Mouse (Mus musculus) liver, embryonic 13.5 days (tissue): Measurements from ENCODE around the gene Dip2c. TPM values are rescaled to one million over a fixed set of nuclear protein-coding genes. Genes with fewer than 3 reads are reported as not detected.

Experiments
- ATAC-seq: fragments of 200-750 bp; cut with Nextera tagmentation; 2 replicates; pipeline ENCODE4 v1.8.0; 2017; ENCODE audit warnings: low read depth, mild to moderate bottlenecking, moderate number of reproducible peaks, moderate library complexity
- DNase-seq: peaks from one replicate; pipeline ENCODE4 v3.0.0; 2022
- H3K27ac ChIP-seq: fragments of 300-500 bp; sonication (generic); 2 replicates; pipeline ENCODE4 v1.5.1; 2015; ENCODE audit warnings: moderate library complexity, mild to moderate bottlenecking, inconsistent platforms
- H3K27me3 ChIP-seq: fragments of 300-500 bp; sonication (generic); 2 replicates; pipeline ENCODE4 v1.6.1; 2015; ENCODE audit warnings: mild to moderate bottlenecking, inconsistent platforms
- H3K36me3 ChIP-seq: fragments of 300-500 bp; sonication (generic); 2 replicates; pipeline ENCODE4 v1.6.1; 2015; ENCODE audit warnings: mild to moderate bottlenecking, inconsistent platforms
- H3K4me1 ChIP-seq: fragments of 300-500 bp; sonication (generic); replicated peaks from 2 replicates; pipeline ENCODE4 v1.6.1; 2015; ENCODE audit warnings: inconsistent platforms
- H3K4me2 ChIP-seq: fragments of 300-500 bp; sonication (generic); 2 replicates; pipeline ENCODE4 v1.6.1; 2015; ENCODE audit warnings: inconsistent platforms, mild to moderate bottlenecking, moderate library complexity
- H3K4me3 ChIP-seq: fragments of 300-500 bp; sonication (generic); replicated peaks from 2 replicates; pipeline ENCODE4 v1.5.1; 2015; ENCODE audit warnings: mild to moderate bottlenecking, inconsistent platforms
- H3K9ac ChIP-seq: fragments of 300-500 bp; sonication (generic); 2 replicates; pipeline ENCODE4 v1.6.1; 2015; ENCODE audit warnings: mild to moderate bottlenecking, inconsistent platforms
- H3K9me3 ChIP-seq: fragments of 300-500 bp; sonication (generic); replicated peaks from 2 replicates; pipeline ENCODE4 v1.6.1; 2016; ENCODE audit warnings: inconsistent platforms
- WGBS: fragments of 180-500 bp; shearing (Covaris S2); methylation state at CpG from one replicate; pipeline ENCODE4 v1.1.7; 2015; ENCODE audit not compliant: insufficient replicate concordance; 5-methylcytosine and 5-hydroxymethylcytosine counted together
- polyA plus RNA-seq: library from polyadenylated mRNA; unstranded; fragments of >200 nt; fragmentation: Nextera tagmentation; extraction: Ambion mirVana; gene quantifications from 2 replicates; pipeline ENCODE4 v1.2.1, GENCODE M21; 2015

The Dip2c gene
- polyA plus RNA-seq, 1 experiment from 2014 or later = 0.45 TPM

DNA sequence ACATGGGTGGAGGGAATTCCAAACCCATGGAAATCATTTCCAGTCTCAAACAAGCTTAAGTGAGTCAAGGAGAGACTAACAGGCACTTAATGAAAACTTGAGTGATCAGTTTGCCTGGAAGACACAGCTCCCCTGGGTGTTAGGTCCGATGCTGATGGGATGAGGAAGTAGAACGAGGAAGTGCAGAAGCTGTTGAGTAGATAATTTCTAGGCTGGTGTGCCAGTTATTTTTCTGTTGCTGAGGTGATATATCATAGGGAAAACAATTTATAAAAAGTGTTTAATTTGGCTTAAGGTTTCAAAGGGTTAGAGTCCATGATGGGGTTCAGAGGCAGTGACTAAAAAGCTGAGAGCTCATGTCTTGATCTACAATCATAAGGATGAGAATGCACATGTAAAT, 111.7 kb downstream of the Dip2c start:
- no peaks in the 10 kb centered on the region for H3K4me1 ChIP-seq
- H3K9ac ChIP-seq = no peak overlapping the region
- H3K4me3 ChIP-seq = no peak overlapping the region
- H3K4me2 ChIP-seq = peak overlapping the region; percentile 21; the same call in 1 of the 2 replicates
- 13% methylated on average over 2 of the region's 2 CpGs for WGBS
- no peaks in the 10 kb centered on the region for H3K36me3 ChIP-seq
- no peaks in the 10 kb centered on the region for H3K27me3 ChIP-seq
- no peak for ATAC-seq
- H3K9me3 ChIP-seq = no peaks in the 10 kb centered on the region
- H3K27ac ChIP-seq = no peak overlapping the region
- DNase-seq = no peak

DNA sequence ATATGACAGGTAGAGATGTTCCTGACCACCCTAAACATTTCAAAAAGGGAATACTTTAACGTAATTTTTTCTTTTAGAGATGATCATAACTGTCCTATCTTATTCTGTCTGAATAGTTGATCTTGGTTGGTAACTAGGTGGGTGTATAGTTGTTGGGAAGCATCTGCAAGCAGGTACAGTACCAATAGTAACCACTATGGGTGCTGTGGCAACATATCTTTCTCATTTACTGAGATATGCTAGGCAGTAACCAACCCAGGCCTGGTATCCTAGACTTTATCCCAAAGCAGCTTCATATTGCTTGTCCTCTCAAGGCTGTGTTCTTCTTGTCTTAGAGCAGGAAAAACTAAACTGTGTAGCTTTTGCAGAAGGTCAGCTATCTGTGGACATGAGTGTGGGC, 113.0 kb downstream of the Dip2c start:
- WGBS = 40% methylated on average over 1 of the region's 1 CpGs

DNA sequence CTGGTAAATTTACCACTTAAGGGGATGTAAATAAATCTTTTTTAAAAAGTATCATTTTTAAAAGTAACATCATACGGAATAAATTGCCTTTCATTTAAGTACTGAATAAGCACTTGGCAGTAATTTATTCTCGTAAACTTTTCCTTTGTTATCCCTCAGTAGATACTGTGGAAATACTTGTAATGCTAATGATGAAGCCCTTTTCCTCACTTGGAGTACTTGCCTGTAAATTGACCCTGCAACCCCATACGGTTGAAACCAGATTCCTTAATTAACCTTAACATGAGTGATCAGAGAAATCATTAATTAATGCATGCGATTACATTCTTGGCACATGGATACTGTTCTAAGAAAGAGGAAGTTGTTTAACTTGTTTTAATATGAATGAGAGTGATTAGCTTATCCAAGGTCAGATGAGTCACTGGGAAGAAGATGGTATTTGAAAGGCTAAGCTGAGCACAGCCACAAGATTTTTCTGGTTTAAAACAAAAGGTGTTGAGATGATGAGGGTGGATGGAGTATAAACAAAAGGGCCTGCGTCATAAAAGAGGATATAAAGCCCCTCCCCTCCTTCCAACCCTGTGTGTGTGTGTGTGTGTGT, 114.0 kb downstream of the Dip2c start:
- no peaks in the 10 kb centered on the region for H3K9me3 ChIP-seq
- no peaks in the 10 kb centered on the region for H3K36me3 ChIP-seq
- WGBS = 60% methylated on average over 5 of the region's 5 CpGs
- no peak for DNase-seq
- no peak for ATAC-seq
- H3K4me2 ChIP-seq = no peak overlapping the region
- H3K4me1 ChIP-seq = no peaks in the 10 kb centered on the region
- H3K27me3 ChIP-seq = no peaks in the 10 kb centered on the region
- no peak overlapping the region for H3K4me3 ChIP-seq
- H3K9ac ChIP-seq = no peak overlapping the region
- no peak overlapping the region for H3K27ac ChIP-seq

More for the DNA sequence above, 113.0 kb downstream of the Dip2c start:
- Histone ChIP-seq H3K27ac (no peak overlapping the region), H3K9me3 (no peaks in the 10 kb centered on the region), H3K4me3 (no peak overlapping the region), H3K4me1 (no peaks in the 10 kb centered on the region), H3K36me3 (no peaks in the 10 kb centered on the region), H3K27me3 (no peaks in the 10 kb centered on the region), H3K9ac (no peak overlapping the region), H3K4me2 (no peak overlapping the region)
- DNase-seq = no peak
- ATAC-seq = no peak

DNA sequence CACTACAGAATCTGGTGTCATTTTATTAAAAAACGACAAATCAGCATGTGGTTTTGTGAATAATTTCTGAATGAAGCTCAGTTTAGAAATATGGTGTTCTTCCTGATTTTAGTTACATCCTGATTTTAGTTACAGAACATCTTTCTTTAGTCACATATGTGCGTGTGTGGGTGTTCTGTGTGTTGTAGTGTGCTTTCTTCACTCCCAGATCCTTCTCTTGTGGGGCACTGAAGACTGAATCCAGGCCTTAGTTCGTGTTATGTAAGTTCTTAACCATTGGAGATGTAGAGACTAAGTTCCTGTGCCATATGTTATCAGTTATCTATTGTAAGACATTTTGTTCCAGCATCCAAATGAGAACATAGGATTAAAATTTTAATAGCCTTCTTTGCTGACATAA, 117.1 kb downstream of the Dip2c start:
- WGBS = 50% methylated on average over 3 of the region's 3 CpGs
- no peak for DNase-seq
- Histone ChIP-seq H3K4me3 (no peak overlapping the region), H3K4me1 (no peaks in the 10 kb centered on the region), H3K27me3 (no peaks in the 10 kb centered on the region), H3K9ac (no peak overlapping the region), H3K9me3 (no peaks in the 10 kb centered on the region), H3K36me3 (no peaks in the 10 kb centered on the region), H3K4me2 (no peak overlapping the region), H3K27ac (no peak overlapping the region)
- no peak for ATAC-seq

DNA sequence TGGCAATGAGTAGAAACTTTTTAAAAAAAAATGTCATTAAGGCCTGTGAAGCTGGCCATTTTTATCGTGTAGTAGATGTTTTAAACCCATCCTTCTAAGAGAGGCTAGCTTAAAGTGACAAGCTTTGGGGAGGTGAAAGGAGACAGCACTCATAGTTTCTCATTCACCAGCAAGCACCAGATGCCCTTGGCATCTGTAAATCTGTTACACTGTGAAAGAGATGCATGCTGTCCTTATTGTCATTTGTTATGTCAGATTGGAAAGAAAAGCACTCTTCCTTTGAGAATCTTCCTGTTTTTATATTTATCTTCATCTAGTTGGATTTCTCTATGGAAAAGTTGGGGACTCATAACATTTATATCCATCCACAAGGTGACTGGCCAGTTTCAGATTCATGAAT, 119.0 kb downstream of the Dip2c start:
- H3K27ac ChIP-seq = no peak overlapping the region
- no peak overlapping the region for H3K9ac ChIP-seq
- no peaks in the 10 kb centered on the region for H3K36me3 ChIP-seq
- no peaks in the 10 kb centered on the region for H3K9me3 ChIP-seq
- H3K4me3 ChIP-seq = no peak overlapping the region
- no peak overlapping the region for H3K4me2 ChIP-seq
- DNase-seq (no peak), ATAC-seq (no peak)
- no peaks in the 10 kb centered on the region for H3K4me1 ChIP-seq
- 51% methylated on average over 1 of the region's 1 CpGs for WGBS
- H3K27me3 ChIP-seq = no peaks in the 10 kb centered on the region

DNA sequence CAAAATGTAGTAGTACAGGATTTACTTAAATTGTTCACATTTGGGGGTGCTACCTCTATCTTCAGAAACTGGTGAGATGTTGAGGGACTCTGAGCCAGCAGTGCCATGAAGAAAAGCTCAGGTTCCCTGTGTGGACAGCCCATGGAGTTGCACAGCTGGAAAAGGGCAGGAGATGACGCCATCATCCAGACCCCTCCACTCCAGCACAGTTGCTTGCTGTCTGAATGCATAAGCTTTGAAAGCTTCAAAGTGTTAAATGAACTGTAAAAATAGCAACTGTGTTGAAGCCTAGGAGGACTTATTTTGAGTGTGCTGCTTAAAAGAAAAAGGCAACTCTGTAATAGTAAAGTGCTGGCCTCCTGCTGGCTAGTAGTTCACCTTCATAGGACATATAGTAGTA, 122.5 kb downstream of the Dip2c start:
- Histone ChIP-seq H3K4me2 (no peak overlapping the region), H3K4me1 (no peaks in the 10 kb centered on the region), H3K27me3 (no peaks in the 10 kb centered on the region), H3K4me3 (no peak overlapping the region), H3K36me3 (no peaks in the 10 kb centered on the region), H3K9me3 (no peaks in the 10 kb centered on the region), H3K9ac (no peak overlapping the region), H3K27ac (no peak overlapping the region)
- WGBS = 69% methylated on average over 1 of the region's 1 CpGs
- no peak for ATAC-seq
- DNase-seq = no peak

DNA sequence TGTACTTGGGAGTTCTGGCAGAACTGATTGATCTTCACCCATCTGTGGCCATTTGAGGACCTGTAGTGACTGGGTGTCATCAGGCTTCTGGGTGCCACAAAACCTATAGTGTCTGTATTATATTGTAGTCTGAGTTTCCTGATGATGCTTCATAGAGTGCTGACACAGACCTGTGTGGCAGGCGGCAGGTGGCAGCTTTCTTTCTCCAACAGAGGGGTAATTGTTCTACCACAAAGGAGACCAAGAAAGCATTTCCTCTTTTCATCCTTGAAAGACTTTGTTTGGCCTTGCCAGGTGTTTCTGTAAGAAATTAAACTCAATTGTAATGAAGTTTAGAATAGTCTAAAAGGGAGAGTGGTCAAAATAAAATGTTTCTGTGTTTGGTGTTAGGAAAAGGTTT, 129.1 kb downstream of the Dip2c start:
- DNase-seq (no peak), ATAC-seq (no peak)
- Histone ChIP-seq H3K36me3 (no peaks in the 10 kb centered on the region), H3K9ac (no peak overlapping the region), H3K9me3 (no peaks in the 10 kb centered on the region), H3K27me3 (no peaks in the 10 kb centered on the region), H3K4me3 (no peak overlapping the region), H3K4me2 (no peak overlapping the region), H3K4me1 (no peaks in the 10 kb centered on the region), H3K27ac (no peak overlapping the region)
- 51% methylated on average over 1 of the region's 1 CpGs for WGBS

DNA sequence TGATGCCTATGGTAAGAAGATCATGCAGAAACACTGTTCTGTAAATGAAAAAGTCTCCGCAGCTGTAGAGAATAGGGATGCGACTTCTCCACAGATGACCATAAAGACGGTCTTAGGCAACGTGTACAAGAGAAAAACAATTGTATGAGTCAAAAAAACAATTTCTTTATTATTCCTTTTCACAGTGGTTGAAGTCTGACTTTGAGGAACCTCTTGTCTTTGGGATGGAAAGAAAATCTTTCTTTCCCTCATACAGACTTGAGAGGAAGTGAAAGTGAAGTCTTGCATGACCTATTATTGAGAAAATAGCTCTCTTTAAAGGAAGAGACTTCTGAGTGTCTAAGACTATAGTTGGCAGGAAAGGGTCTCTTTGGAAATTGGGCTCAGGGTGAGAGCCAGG, 132.7 kb downstream of the Dip2c start:
- Histone ChIP-seq H3K27ac (no peak overlapping the region), H3K9me3 (no peaks in the 10 kb centered on the region), H3K27me3 (no peaks in the 10 kb centered on the region), H3K36me3 (no peaks in the 10 kb centered on the region), H3K4me3 (no peak overlapping the region), H3K4me2 (no peak overlapping the region), H3K9ac (no peak overlapping the region), H3K4me1 (no peaks in the 10 kb centered on the region)
- ATAC-seq (no peak), DNase-seq (no peak)
- WGBS = 81% methylated on average over 4 of the region's 4 CpGs

DNA sequence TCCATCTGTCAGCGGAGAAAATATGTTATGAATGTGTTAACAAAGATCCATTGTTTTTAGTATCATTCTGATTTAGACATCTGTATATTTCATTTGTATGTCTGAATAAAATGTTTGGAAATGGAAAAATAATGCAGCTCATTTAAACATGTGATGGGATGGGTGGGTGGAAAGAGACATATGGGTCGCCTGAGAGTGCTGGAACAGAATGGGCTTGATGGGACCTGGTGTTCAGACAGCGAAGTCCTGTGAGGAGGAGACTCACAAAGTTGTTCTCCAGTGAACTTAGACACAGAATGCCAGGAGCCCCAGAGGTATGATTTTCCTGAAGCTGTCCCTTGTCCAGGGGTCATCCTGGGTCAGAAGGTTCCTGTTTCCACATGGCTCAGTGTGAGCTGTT, 142.1 kb downstream of the Dip2c start:
- WGBS = 71% methylated on average over 3 of the region's 3 CpGs
- Histone ChIP-seq H3K4me2 (no peak overlapping the region), H3K4me3 (no peak overlapping the region), H3K4me1 (peaks cover 6% of the 10 kb centered on the region; the same call in 1 of the 2 replicates), H3K27me3 (no peaks in the 10 kb centered on the region), H3K36me3 (no peaks in the 10 kb centered on the region), H3K9me3 (no peaks in the 10 kb centered on the region), H3K9ac (no peak overlapping the region), H3K27ac (no peak overlapping the region)
- DNase-seq = no peak
- no peak for ATAC-seq

DNA sequence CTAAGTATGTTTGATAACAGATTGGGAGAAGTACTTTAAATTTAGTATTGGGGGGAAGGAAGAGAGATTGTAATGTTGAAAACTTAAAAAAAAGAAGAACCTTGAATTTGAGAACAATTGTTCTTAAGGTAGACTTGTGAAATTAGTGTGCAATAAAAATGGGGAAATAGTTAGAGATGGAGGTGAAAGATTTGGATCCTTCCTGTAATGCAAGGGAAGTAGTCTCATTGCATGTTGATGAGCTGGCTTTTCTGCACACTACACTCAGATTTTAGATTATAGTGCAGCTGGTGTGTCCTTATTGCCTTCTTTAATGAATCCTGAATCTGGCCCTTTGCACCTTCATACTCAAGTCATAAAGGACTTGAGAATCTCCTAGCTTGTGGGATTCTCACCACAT, 142.9 kb downstream of the Dip2c start:
- H3K27me3 ChIP-seq = no peaks in the 10 kb centered on the region

DNA sequence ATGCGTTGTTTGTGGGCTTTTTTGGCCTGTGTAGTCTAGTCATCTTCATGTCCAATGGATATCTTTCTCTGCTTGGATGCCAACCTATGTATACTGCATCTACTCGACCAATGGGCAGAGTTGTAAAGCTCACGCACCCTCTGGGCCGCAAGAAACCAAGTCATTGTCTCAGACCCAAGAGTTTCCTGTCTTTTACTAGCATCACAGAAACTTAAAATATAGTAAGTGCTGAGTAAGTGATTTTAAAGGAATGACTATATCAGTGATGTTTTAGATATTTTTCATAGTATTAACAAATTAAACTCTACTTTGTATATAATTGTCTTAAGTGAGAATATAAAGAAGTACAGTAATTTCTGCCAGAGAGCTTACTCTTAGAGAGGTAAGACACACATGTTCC, 145.6 kb downstream of the Dip2c start:
- no peak for ATAC-seq

More for the DNA sequence above, 142.9 kb downstream of the Dip2c start:
- Histone ChIP-seq H3K27ac (no peak overlapping the region), H3K9ac (no peak overlapping the region), H3K36me3 (no peaks in the 10 kb centered on the region), H3K4me2 (no peak overlapping the region), H3K9me3 (no peaks in the 10 kb centered on the region), H3K4me3 (no peak overlapping the region), H3K4me1 (peaks cover 10% of the 10 kb centered on the region; the same call in 1 of the 2 replicates)
- no peak for ATAC-seq
- DNase-seq = no peak

DNA sequence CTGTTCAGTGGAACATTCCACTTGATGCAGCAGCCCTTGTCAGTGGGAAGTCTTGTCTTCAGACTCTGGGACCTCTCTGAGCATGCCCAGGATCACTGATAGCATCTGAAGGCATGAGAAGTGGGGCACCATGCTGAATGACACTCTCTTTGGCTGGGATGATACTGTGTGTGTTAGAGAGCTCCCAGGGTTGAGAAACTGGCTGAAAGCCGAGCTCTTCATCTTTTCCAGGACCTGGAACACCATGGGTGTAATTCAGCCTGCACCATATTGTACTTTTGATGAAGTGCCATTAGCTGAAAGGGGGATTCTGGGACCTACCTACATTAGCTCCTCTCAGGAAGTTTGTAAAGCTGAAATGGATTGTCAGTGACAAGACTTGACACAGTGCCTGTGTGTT, 146.5 kb downstream of the Dip2c start:
- Histone ChIP-seq H3K9ac (no peak overlapping the region), H3K9me3 (no peaks in the 10 kb centered on the region), H3K4me2 (no peak overlapping the region), H3K4me3 (no peak overlapping the region), H3K36me3 (no peaks in the 10 kb centered on the region), H3K27ac (no peak overlapping the region), H3K4me1 (peaks cover 32% of the 10 kb centered on the region), H3K27me3 (no peaks in the 10 kb centered on the region)
- ATAC-seq (no peak), DNase-seq (no peak)
- 46% methylated on average over 1 of the region's 1 CpGs for WGBS

More for the DNA sequence above, 145.6 kb downstream of the Dip2c start:
- Histone ChIP-seq H3K4me2 (no peak overlapping the region), H3K9ac (no peak overlapping the region), H3K4me3 (no peak overlapping the region), H3K27ac (no peak overlapping the region), H3K9me3 (no peaks in the 10 kb centered on the region), H3K27me3 (no peaks in the 10 kb centered on the region), H3K36me3 (no peaks in the 10 kb centered on the region), H3K4me1 (peaks cover 26% of the 10 kb centered on the region)
- WGBS = 79% methylated on average over 4 of the region's 4 CpGs
- no peak for DNase-seq
